Mouse (Mus musculus): ENCODE measurements around the gene Cdh18.
"Not testable (repeated sequence)": the region's sequence is repeated elsewhere in the genome, so short reads cannot be mapped to it uniquely, and the experiment has no call there.

Gene Cdh18

GRCm38 (mm10) chr15:22548711-22549271 lies at the start of gene Cdh18:
Gene Cdh18 (plus strand): TSS chr15:22549022.
- no peak for DNase-seq

GRCm38 (mm10) chr15:22511271-22511670 lies 37.6 kb upstream of the Cdh18 start:
- DNase-seq: no peak

- DNase-seq: no peak
These were observed 13.0 kb upstream of the Cdh18 start for GRCm38 (mm10) chr15:22535828-22536227.

GRCm38 (mm10) chr15:22577974-22578616 lies 29.3 kb downstream of the Cdh18 start:
- DNase-seq: no peak

GRCm38 (mm10) chr15:22578617-22578990 lies 29.8 kb downstream of the Cdh18 start:
- no peak for DNase-seq

- no peak for DNase-seq
These were observed 35.8 kb downstream of the Cdh18 start for GRCm38 (mm10) chr15:22584667-22585066.

GRCm38 (mm10) chr15:22716376-22716775 lies 167.6 kb downstream of the Cdh18 start:
- DNase-seq: no peak

- no peak for DNase-seq
These were observed 168.9 kb downstream of the Cdh18 start for GRCm38 (mm10) chr15:22717681-22718080.

- DNase-seq: no peak
These were observed 177.8 kb downstream of the Cdh18 start for GRCm38 (mm10) chr15:22726574-22726973.

GRCm38 (mm10) chr15:22733039-22733438 lies 184.2 kb downstream of the Cdh18 start:
- DNase-seq: no peak

- DNase-seq: no peak
These were observed 187.3 kb downstream of the Cdh18 start for GRCm38 (mm10) chr15:22736165-22736564.

GRCm38 (mm10) chr15:22761257-22761656 lies 212.4 kb downstream of the Cdh18 start:
- DNase-seq: not testable (repeated sequence)

- DNase-seq: not testable (repeated sequence)
These were observed 217.8 kb downstream of the Cdh18 start for GRCm38 (mm10) chr15:22766591-22766990.

GRCm38 (mm10) chr15:22776346-22776745 lies 227.5 kb downstream of the Cdh18 start:
- DNase-seq: no peak

- DNase-seq: no peak
These were observed 240.9 kb downstream of the Cdh18 start for GRCm38 (mm10) chr15:22789696-22790095.

- DNase-seq: peak; percentile 3 to 4
These were observed 243.0 kb downstream of the Cdh18 start for GRCm38 (mm10) chr15:22791791-22792190.

GRCm38 (mm10) chr15:22833127-22833526 lies 284.3 kb downstream of the Cdh18 start:
- DNase-seq: no peak

- no peak for DNase-seq
These were observed 288.4 kb downstream of the Cdh18 start for GRCm38 (mm10) chr15:22837173-22837572.

- no peak for DNase-seq
These were observed 308.9 kb downstream of the Cdh18 start for GRCm38 (mm10) chr15:22857704-22858103.

- DNase-seq: no peak
These were observed 321.9 kb downstream of the Cdh18 start for GRCm38 (mm10) chr15:22870679-22871078.

GRCm38 (mm10) chr15:22897724-22898123 lies 348.9 kb downstream of the Cdh18 start:
- no peak for DNase-seq

GRCm38 (mm10) chr15:22898208-22898607 lies 349.4 kb downstream of the Cdh18 start:
- no peak for DNase-seq

GRCm38 (mm10) chr15:22914444-22914843 lies 365.6 kb downstream of the Cdh18 start:
- no peak for DNase-seq

- no peak for DNase-seq
These were observed 385.5 kb downstream of the Cdh18 start for GRCm38 (mm10) chr15:22934293-22934692.

GRCm38 (mm10) chr15:22947234-22947633 lies 398.4 kb downstream of the Cdh18 start:
- no peak for DNase-seq

Measured in kidney, adult 8-10 months (tissue).